Mouse (Mus musculus) ovary, postnatal 36 days (tissue): ENCODE results near the gene Tldc1.

Experiments
- DNase-seq: peaks from one replicate; pipeline ENCODE4 v3.0.0; 2022; ENCODE audit warnings: low spot score, mixed read lengths

Tldc1 gene

GRCm38 (mm10) chr8:119801168-119801567 is 23.0 kb upstream of the Tldc1 start:
- DNase-seq: no peak

GRCm38 (mm10) chr8:119798965-119799264 is 20.7 kb upstream of the Tldc1 start:
- no peak for DNase-seq

GRCm38 (mm10) chr8:119798170-119798964 is 20.2 kb upstream of the Tldc1 start:
- DNase-seq: peak; percentile 48

GRCm38 (mm10) chr8:119795651-119796050 is 17.4 kb upstream of the Tldc1 start:
- no peak for DNase-seq

GRCm38 (mm10) chr8:119794689-119795088 is 16.5 kb upstream of the Tldc1 start:
- no peak for DNase-seq

GRCm38 (mm10) chr8:119791804-119792704 is 13.8 kb upstream of the Tldc1 start:
- DNase-seq: no peak

GRCm38 (mm10) chr8:119789581-119789980 is 11.4 kb upstream of the Tldc1 start:
- no peak for DNase-seq

- no peak for DNase-seq
These were observed 10.6 kb upstream of the Tldc1 start for GRCm38 (mm10) chr8:119788607-119789381.

GRCm38 (mm10) chr8:119787341-119787740 is 9.1 kb upstream of the Tldc1 start:
- DNase-seq: no peak

GRCm38 (mm10) chr8:119786871-119787270 is 8.7 kb upstream of the Tldc1 start:
- no peak for DNase-seq

GRCm38 (mm10) chr8:119785764-119786405 is 7.7 kb upstream of the Tldc1 start:
- DNase-seq: no peak

- DNase-seq: no peak
These were observed 6.5 kb upstream of the Tldc1 start for GRCm38 (mm10) chr8:119784676-119785075.

- no peak for DNase-seq
These were observed 5.9 kb upstream of the Tldc1 start for GRCm38 (mm10) chr8:119784141-119784574.

GRCm38 (mm10) chr8:119783579-119783978 is 5.4 kb upstream of the Tldc1 start:
- no peak for DNase-seq

GRCm38 (mm10) chr8:119782715-119783114 is 4.5 kb upstream of the Tldc1 start:
- DNase-seq: peak; percentile 72

- DNase-seq: no peak
These were observed 3.0 kb upstream of the Tldc1 start for GRCm38 (mm10) chr8:119781086-119781840.

- DNase-seq: no peak
These were observed 2.3 kb upstream of the Tldc1 start for GRCm38 (mm10) chr8:119780402-119781049.

- peak; percentile 67 for DNase-seq
These were observed 959 bp upstream of the Tldc1 start for GRCm38 (mm10) chr8:119779013-119779737.

- DNase-seq: no peak
These were observed 451 bp downstream of the Tldc1 start for GRCm38 (mm10) chr8:119777765-119778164.
